Mouse (Mus musculus) neural tube, embryonic 14.5 days (tissue): ENCODE data around the gene Ncoa7. TPM values are rescaled to one million over a fixed set of nuclear protein-coding genes. Genes with fewer than 3 reads are reported as not detected.

Source experiments
- ATAC-seq: fragments of 200-750 bp; cut with Nextera tagmentation; 2 replicates; pipeline ENCODE4 v1.8.0; 2017; ENCODE audit warnings: low read depth, mild to moderate bottlenecking, moderate TSS enrichment, moderate library complexity
- H3K27ac ChIP-seq: fragments of 300-500 bp; sonication (generic); 2 replicates; pipeline ENCODE4 v1.5.1; 2014; ENCODE audit warnings: low read depth, mild to moderate bottlenecking, control low read depth, low read length, moderate library complexity, mixed read lengths
- H3K27me3 ChIP-seq: fragments of 300-500 bp; sonication (generic); 2 replicates; pipeline ENCODE4 v1.6.1; 2014; ENCODE audit warnings: low read length; ENCODE audit not compliant: control insufficient read depth, insufficient read depth
- H3K36me3 ChIP-seq: fragments of 300-500 bp; sonication (generic); 2 replicates; pipeline ENCODE4 v1.6.1; 2014; ENCODE audit warnings: low read length, mixed read lengths; ENCODE audit not compliant: control insufficient read depth, insufficient read depth
- H3K4me1 ChIP-seq: fragments of 300-500 bp; sonication (generic); 2 replicates; pipeline ENCODE4 v1.6.1; 2014; ENCODE audit warnings: low read length; ENCODE audit not compliant: control insufficient read depth, insufficient read depth
- H3K4me2 ChIP-seq: fragments of 300-500 bp; sonication (generic); 2 replicates; pipeline ENCODE4 v1.6.1; 2014; ENCODE audit warnings: mild to moderate bottlenecking, low read depth, low read length, control low read depth
- H3K4me3 ChIP-seq: fragments of 300-500 bp; sonication (generic); 2 replicates; pipeline ENCODE4 v1.5.1; 2014; ENCODE audit warnings: low read depth, low read length, control low read depth, mixed read lengths
- H3K9ac ChIP-seq: fragments of 300-500 bp; sonication (generic); replicated peaks from 2 replicates; pipeline ENCODE4 v1.6.1; 2014; ENCODE audit warnings: low read depth, mild to moderate bottlenecking, control low read depth, low read length, mixed read lengths
- H3K9me3 ChIP-seq: fragments of 300-500 bp; sonication (generic); 2 replicates; pipeline ENCODE4 v1.6.1; 2016; ENCODE audit warnings: low read length; ENCODE audit not compliant: control insufficient read depth
- WGBS: fragments of 180-500 bp; shearing (Covaris S2); extraction: QIAGEN DNeasy Blood & Tissue Kit; methylation state at CpG from one replicate; pipeline ENCODE4 v1.1.7; 2014; 5-methylcytosine and 5-hydroxymethylcytosine counted together
- polyA plus RNA-seq: library from polyadenylated mRNA; unstranded; fragments of >200 nt; fragmentation: Nextera tagmentation; extraction: Ambion mirVana; gene quantifications from 2 replicates; pipeline ENCODE4 v1.2.1, GENCODE M21; 2014

The Ncoa7 gene
- polyA plus RNA-seq, 1 experiment from 2014 or later = 25.8 TPM

GRCm38 (mm10) chr10:30838188-30838587 is 35.1 kb upstream of the Ncoa7 start:
- no peak overlapping the region for H3K4me2 ChIP-seq
- 12% methylated on average over 1 of the region's 1 CpGs for WGBS
- no peaks in the 10 kb centered on the region for H3K9me3 ChIP-seq
- peaks cover 4% of the 10 kb centered on the region; the same call in 1 of the 2 replicates for H3K4me1 ChIP-seq
- H3K4me3 ChIP-seq = no peak overlapping the region
- H3K9ac ChIP-seq = no peak overlapping the region
- no peak overlapping the region for H3K27ac ChIP-seq
- ATAC-seq = no peak
- H3K27me3 ChIP-seq = 0 out of 2 replicates have a peak, but pooled peaks cover 1% of the 10 kb centered on the region
- no peaks in the 10 kb centered on the region for H3K36me3 ChIP-seq

- 16% methylated on average over 1 of the region's 1 CpGs for WGBS
- ATAC-seq = peak; percentile 82
- H3K4me2 ChIP-seq = no peak overlapping the region
- H3K4me3 ChIP-seq = no peak overlapping the region
- no peaks in the 10 kb centered on the region for H3K27me3 ChIP-seq
- H3K9ac ChIP-seq = no peak overlapping the region
- no peaks in the 10 kb centered on the region for H3K4me1 ChIP-seq
- H3K27ac ChIP-seq = no peak overlapping the region
- no peaks in the 10 kb centered on the region for H3K9me3 ChIP-seq
- no peaks in the 10 kb centered on the region for H3K36me3 ChIP-seq
These were observed 21.9 kb upstream of the Ncoa7 start for GRCm38 (mm10) chr10:30825049-30825448.

GRCm38 (mm10) chr10:30810967-30811293 is 7.8 kb upstream of the Ncoa7 start:
- Histone ChIP-seq H3K4me3 (peak overlapping the region; percentile 31), H3K36me3 (no peaks in the 10 kb centered on the region), H3K27me3 (no peaks in the 10 kb centered on the region), H3K4me2 (peak overlapping the region; percentile 33), H3K4me1 (no peaks in the 10 kb centered on the region), H3K9me3 (no peaks in the 10 kb centered on the region), H3K27ac (no peak overlapping the region), H3K9ac (no peak overlapping the region; the same call in 1 of the 2 replicates)
- ATAC-seq = peak; percentile 97
- WGBS = 8% methylated on average over 11 of the region's 11 CpGs

GRCm38 (mm10) chr10:30810247-30810966 is 7.3 kb upstream of the Ncoa7 start:
- 44% methylated on average over 9 of the region's 9 CpGs for WGBS
- no peaks in the 10 kb centered on the region for H3K27me3 ChIP-seq
- H3K4me3 ChIP-seq = peak overlapping the region; percentile 31
- no peaks in the 10 kb centered on the region for H3K9me3 ChIP-seq
- H3K9ac ChIP-seq = no peak overlapping the region; the same call in 1 of the 2 replicates
- H3K4me1 ChIP-seq = no peaks in the 10 kb centered on the region
- peak overlapping the region; percentile 33 for H3K4me2 ChIP-seq
- peak; percentile 58 for ATAC-seq
- H3K27ac ChIP-seq = no peak overlapping the region
- no peaks in the 10 kb centered on the region for H3K36me3 ChIP-seq

GRCm38 (mm10) chr10:30803587-30804253 is 594 bp upstream of the Ncoa7 start:
- Histone ChIP-seq H3K27me3 (no peaks in the 10 kb centered on the region), H3K4me2 (peak overlapping the region; percentile 73), H3K9ac (peak overlapping the region; percentile 89), H3K4me3 (peak overlapping the region; percentile 86), H3K4me1 (0 out of 2 replicates have a peak, but pooled peaks cover 3% of the 10 kb centered on the region), H3K27ac (peak overlapping the region; percentile 96), H3K9me3 (no peaks in the 10 kb centered on the region), H3K36me3 (no peaks in the 10 kb centered on the region)
- peak; percentile 28 for ATAC-seq
- 28% methylated on average over 7 of the region's 7 CpGs for WGBS

GRCm38 (mm10) chr10:30802033-30802432 is 1.1 kb downstream of the Ncoa7 start:
- no peaks in the 10 kb centered on the region for H3K36me3 ChIP-seq
- H3K4me3 ChIP-seq = peak overlapping the region; percentile 86
- H3K4me2 ChIP-seq = peak overlapping the region; percentile 73
- peak overlapping the region; percentile 89 for H3K9ac ChIP-seq
- no peaks in the 10 kb centered on the region for H3K27me3 ChIP-seq
- WGBS = 9% methylated on average over 8 of the region's 8 CpGs
- ATAC-seq = no peak; the same call in 1 of the 2 replicates
- 0 out of 2 replicates have a peak, but pooled peaks cover 3% of the 10 kb centered on the region for H3K4me1 ChIP-seq
- no peaks in the 10 kb centered on the region for H3K9me3 ChIP-seq
- peak overlapping the region; percentile 96; the same call in 1 of the 2 replicates for H3K27ac ChIP-seq

- Histone ChIP-seq H3K27me3 (no peaks in the 10 kb centered on the region), H3K9ac (no peak overlapping the region), H3K36me3 (no peaks in the 10 kb centered on the region), H3K4me2 (no peak overlapping the region), H3K27ac (no peak overlapping the region), H3K9me3 (no peaks in the 10 kb centered on the region), H3K4me3 (no peak overlapping the region), H3K4me1 (0 out of 2 replicates have a peak, but pooled peaks cover 3% of the 10 kb centered on the region)
- ATAC-seq = no peak
- 94% methylated on average over 2 of the region's 2 CpGs for WGBS
These were observed 3.2 kb downstream of the Ncoa7 start for GRCm38 (mm10) chr10:30799713-30800450.

- Histone ChIP-seq H3K9ac (no peak overlapping the region), H3K27me3 (no peaks in the 10 kb centered on the region), H3K27ac (no peak overlapping the region), H3K36me3 (no peaks in the 10 kb centered on the region), H3K9me3 (no peaks in the 10 kb centered on the region), H3K4me1 (no peaks in the 10 kb centered on the region), H3K4me2 (no peak overlapping the region), H3K4me3 (no peak overlapping the region)
- 90% methylated on average over 5 of the region's 5 CpGs for WGBS
- no peak for ATAC-seq
These were observed 6.5 kb downstream of the Ncoa7 start for GRCm38 (mm10) chr10:30796469-30797261.
